Mouse (Mus musculus) heart, postnatal 0 days (tissue): ENCODE measurements around the gene Pcsk6. TPM values are rescaled to one million over a fixed set of nuclear protein-coding genes. Genes with fewer than 3 reads are reported as not detected.

Source experiments
- ATAC-seq: fragments of 200-750 bp; cut with Nextera tagmentation; 2 replicates; pipeline ENCODE4 v1.8.0; 2017; ENCODE audit warnings: low read depth, moderate number of reproducible peaks, moderate library complexity; ENCODE audit not compliant: insufficient read depth
- DNase-seq: peaks from one replicate; pipeline ENCODE4 v3.0.0-alpha.2; 2016; ENCODE audit warnings: low spot score
- H3K27ac ChIP-seq: fragments of 300-500 bp; sonication (generic); 2 replicates; pipeline ENCODE4 v1.5.1; 2014; ENCODE audit warnings: low read depth, mild to moderate bottlenecking
- H3K27me3 ChIP-seq: fragments of 300-500 bp; sonication (generic); 2 replicates; pipeline ENCODE4 v1.6.1; 2014; ENCODE audit warnings: low read length, mixed read lengths; ENCODE audit not compliant: control insufficient read depth, insufficient read depth
- H3K36me3 ChIP-seq: fragments of 300-500 bp; sonication (generic); replicated peaks from 2 replicates; pipeline ENCODE4 v1.6.1; 2014; ENCODE audit warnings: low read length, mixed read lengths; ENCODE audit not compliant: control insufficient read depth, insufficient read depth
- H3K4me1 ChIP-seq: fragments of 300-500 bp; sonication (generic); 2 replicates; pipeline ENCODE4 v1.6.1; 2014; ENCODE audit warnings: antibody characterized with exemption; ENCODE audit not compliant: control insufficient read depth, insufficient read depth
- H3K4me2 ChIP-seq: fragments of 300-500 bp; sonication (generic); 2 replicates; pipeline ENCODE4 v1.6.1; 2014; ENCODE audit warnings: low read depth, mild to moderate bottlenecking, low read length, moderate library complexity
- H3K4me3 ChIP-seq: fragments of 300-500 bp; sonication (generic); 2 replicates; pipeline ENCODE4 v1.5.1; 2014; ENCODE audit warnings: low read depth, low read length
- H3K9ac ChIP-seq: fragments of 300-500 bp; sonication (generic); replicated peaks from 2 replicates; pipeline ENCODE4 v1.6.1; 2014; ENCODE audit warnings: low read depth, low read length, mixed read lengths
- H3K9me3 ChIP-seq: fragments of 300-500 bp; sonication (generic); replicated peaks from 2 replicates; pipeline ENCODE4 v1.6.1; 2016; ENCODE audit warnings: low read length; ENCODE audit not compliant: control insufficient read depth
- CTCF ChIP-seq: IDR thresholded peaks from 2 replicates; pipeline ENCODE4 v1.5.1; 2016; ENCODE audit warnings: antibody characterized with exemption, control low read depth, low read depth
- EP300 ChIP-seq: IDR thresholded peaks from 2 replicates; pipeline ENCODE4 v1.6.1; 2016; ENCODE audit warnings: antibody characterized with exemption, low read depth
- WGBS: fragments of 180-500 bp; shearing (Covaris S2); extraction: QIAGEN DNeasy Blood & Tissue Kit; methylation state at CpG from one replicate; pipeline ENCODE4 v1.1.7; 2014; 5-methylcytosine and 5-hydroxymethylcytosine counted together
- polyA plus RNA-seq: library from polyadenylated mRNA; unstranded; fragments of >200 nt; fragmentation: Nextera tagmentation; extraction: Ambion mirVana; gene quantifications from 2 replicates; pipeline ENCODE4 v1.2.1, GENCODE M21; 2015
- total RNA-seq: library from RNA; depleted of rRNA; stranded (reverse); fragments of >200 nt; gene quantifications from 2 replicates; pipeline ENCODE4 v1.2.3, GENCODE M21; 2014; ENCODE audit warnings: low replicate concordance

The Pcsk6 gene
- total and polyA plus RNA-seq, 2 experiments from 2014 or later, result 1.7 to 8.1 TPM

GRCm38 (mm10) chr7:65955304-65956220, 94.0 kb downstream of the Pcsk6 start:
- WGBS, result 80% methylated on average over 24 of the region's 24 CpGs
- H3K27me3 ChIP-seq, result no peaks in the 10 kb centered on the region
- no peaks in the 10 kb centered on the region for H3K36me3 ChIP-seq
- no peak for DNase-seq
- no peaks in the 10 kb centered on the region for H3K4me1 ChIP-seq
- no peak overlapping the region for H3K4me3 ChIP-seq
- H3K9ac ChIP-seq, result no peak overlapping the region
- TF ChIP-seq CTCF, result no peak
- TF ChIP-seq EP300, result no peak
- no peaks in the 10 kb centered on the region for H3K9me3 ChIP-seq
- ATAC-seq, result no peak
- H3K27ac ChIP-seq, result no peak overlapping the region
- no peak overlapping the region for H3K4me2 ChIP-seq

- no peaks in the 10 kb centered on the region for H3K9me3 ChIP-seq
- ATAC-seq (no peak), DNase-seq (no peak)
- no peak for TF ChIP-seq CTCF
- TF ChIP-seq EP300, result no peak
- no peaks in the 10 kb centered on the region for H3K4me1 ChIP-seq
- H3K4me2 ChIP-seq, result no peak overlapping the region
- 87% methylated on average over 1 of the region's 1 CpGs for WGBS
- H3K36me3 ChIP-seq, result no peaks in the 10 kb centered on the region
- no peak overlapping the region for H3K27ac ChIP-seq
- no peaks in the 10 kb centered on the region for H3K27me3 ChIP-seq
- H3K9ac ChIP-seq, result no peak overlapping the region
- H3K4me3 ChIP-seq, result no peak overlapping the region
These were observed 95.7 kb downstream of the Pcsk6 start for GRCm38 (mm10) chr7:65957245-65957644.

DNA sequence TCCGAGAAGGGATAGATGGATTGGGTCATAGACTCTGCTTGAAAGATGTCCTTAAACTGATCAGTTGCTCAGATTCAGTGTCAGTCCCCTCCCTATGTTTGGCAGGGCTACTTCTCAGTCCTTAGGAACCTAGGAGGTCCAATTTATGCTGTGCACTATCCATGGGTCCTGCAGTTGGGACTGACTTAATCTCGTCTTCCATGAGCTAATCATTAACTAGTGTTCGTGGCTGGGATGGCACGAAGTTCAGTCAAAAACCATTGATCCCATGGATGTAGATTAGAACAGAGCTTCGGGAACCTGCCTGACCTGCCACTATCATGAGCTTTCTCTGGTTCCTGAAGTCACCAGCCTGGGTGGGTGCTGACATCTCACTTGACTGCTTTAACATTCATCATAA, 96.6 kb downstream of the Pcsk6 start:
- Histone ChIP-seq H3K4me2 (no peak overlapping the region), H3K4me1 (no peaks in the 10 kb centered on the region), H3K27me3 (no peaks in the 10 kb centered on the region), H3K9ac (no peak overlapping the region), H3K4me3 (no peak overlapping the region), H3K36me3 (no peaks in the 10 kb centered on the region), H3K9me3 (no peaks in the 10 kb centered on the region), H3K27ac (no peak overlapping the region)
- DNase-seq, result no peak
- TF ChIP-seq EP300 (no peak), CTCF (no peak)
- ATAC-seq, result no peak
- WGBS, result 73% methylated on average over 5 of the region's 5 CpGs

DNA sequence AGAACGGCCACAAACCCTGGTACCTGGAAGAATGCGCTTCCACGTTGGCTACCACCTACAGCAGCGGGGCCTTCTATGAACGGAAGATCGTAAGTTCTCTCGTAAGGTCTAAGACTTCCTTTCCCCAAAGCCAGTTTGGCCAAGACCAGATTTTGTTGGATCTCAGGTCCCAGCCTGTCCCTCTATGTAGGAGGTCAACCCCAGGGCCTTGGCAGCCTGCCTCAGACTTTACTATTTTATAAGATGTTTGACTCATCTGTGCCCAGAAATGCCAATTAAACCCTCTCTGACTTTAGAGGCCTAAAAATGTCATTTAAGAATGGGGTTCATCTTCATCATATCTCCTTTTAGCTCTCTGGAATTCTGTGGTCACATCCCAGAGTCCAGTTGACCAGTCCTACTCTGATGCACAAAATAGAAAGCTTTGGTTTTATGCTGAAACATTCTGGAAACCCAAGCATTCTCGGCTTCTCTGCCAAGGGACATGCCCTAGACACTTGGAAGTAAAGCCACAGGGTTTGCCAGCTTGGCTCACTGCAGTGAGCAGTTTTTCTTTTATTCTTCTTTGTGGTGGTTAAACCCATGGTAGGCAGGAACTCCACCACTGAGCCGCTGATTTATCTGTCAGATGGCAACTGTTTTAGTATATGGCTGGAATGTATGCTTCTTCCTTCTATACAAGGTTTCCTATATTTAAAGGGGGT, 97.8 kb downstream of the Pcsk6 start:
- Histone ChIP-seq H3K27ac (no peak overlapping the region), H3K36me3 (no peaks in the 10 kb centered on the region), H3K9ac (no peak overlapping the region), H3K27me3 (no peaks in the 10 kb centered on the region), H3K4me1 (no peaks in the 10 kb centered on the region), H3K9me3 (no peaks in the 10 kb centered on the region), H3K4me2 (no peak overlapping the region), H3K4me3 (no peak overlapping the region)
- ATAC-seq (no peak), DNase-seq (no peak)
- TF ChIP-seq CTCF (no peak), EP300 (no peak)
- 91% methylated on average over 9 of the region's 9 CpGs for WGBS

- H3K27me3 ChIP-seq, result no peaks in the 10 kb centered on the region
- ATAC-seq (no peak), DNase-seq (no peak)
- 58% methylated on average over 7 of the region's 7 CpGs for WGBS
- no peak overlapping the region for H3K9ac ChIP-seq
- no peak overlapping the region for H3K27ac ChIP-seq
- TF ChIP-seq EP300 (no peak), CTCF (no peak)
- H3K9me3 ChIP-seq, result no peaks in the 10 kb centered on the region
- no peak overlapping the region for H3K4me2 ChIP-seq
- H3K4me1 ChIP-seq, result no peaks in the 10 kb centered on the region
- no peak overlapping the region for H3K4me3 ChIP-seq
- H3K36me3 ChIP-seq, result no peaks in the 10 kb centered on the region
These were observed 101.1 kb downstream of the Pcsk6 start for GRCm38 (mm10) chr7:65962611-65963010.
